Mouse (Mus musculus): ENCODE measurements around the gene Pax5.
"Not testable (repeated sequence)": the region's sequence is repeated elsewhere in the genome, so short reads cannot be mapped to it uniquely, and the experiment has no call there.

Gene Pax5

GRCm38 (mm10) chr4:44709740-44710700, at the start of gene Pax5:
TSS of gene Pax5 (minus strand) at chr4:44710487.
- DNase-seq (ENCODE audit: low spot score in 2 of 2) = no peak

DNA sequence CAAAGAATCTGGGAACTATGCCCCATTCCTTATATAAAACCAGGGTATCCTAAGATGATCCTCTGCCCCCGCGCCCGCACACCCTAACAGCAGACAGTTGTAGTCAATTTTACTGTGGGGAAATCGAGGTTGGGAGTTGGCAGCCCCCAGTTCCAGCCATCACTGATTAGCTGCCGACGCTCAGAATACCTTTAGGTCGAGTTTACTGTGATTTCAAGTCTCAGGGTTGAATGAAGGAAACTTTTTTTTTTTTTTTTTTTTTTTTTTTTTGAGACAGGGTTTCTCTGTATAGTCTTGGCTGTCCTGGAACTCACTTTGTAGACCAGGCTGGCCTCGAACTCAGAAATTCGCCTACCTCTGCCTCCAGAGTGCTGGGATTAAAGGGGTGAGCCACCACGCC, 46.8 kb upstream of the Pax5 start:
- not testable (repeated sequence) for DNase-seq (ENCODE audit: low spot score in 2 of 2)

- peak; percentile 82 to 91 for DNase-seq (ENCODE audit: low spot score in 2 of 2)
These were observed 46.1 kb upstream of the Pax5 start for GRCm38 (mm10) chr4:44756134-44756951.

DNA sequence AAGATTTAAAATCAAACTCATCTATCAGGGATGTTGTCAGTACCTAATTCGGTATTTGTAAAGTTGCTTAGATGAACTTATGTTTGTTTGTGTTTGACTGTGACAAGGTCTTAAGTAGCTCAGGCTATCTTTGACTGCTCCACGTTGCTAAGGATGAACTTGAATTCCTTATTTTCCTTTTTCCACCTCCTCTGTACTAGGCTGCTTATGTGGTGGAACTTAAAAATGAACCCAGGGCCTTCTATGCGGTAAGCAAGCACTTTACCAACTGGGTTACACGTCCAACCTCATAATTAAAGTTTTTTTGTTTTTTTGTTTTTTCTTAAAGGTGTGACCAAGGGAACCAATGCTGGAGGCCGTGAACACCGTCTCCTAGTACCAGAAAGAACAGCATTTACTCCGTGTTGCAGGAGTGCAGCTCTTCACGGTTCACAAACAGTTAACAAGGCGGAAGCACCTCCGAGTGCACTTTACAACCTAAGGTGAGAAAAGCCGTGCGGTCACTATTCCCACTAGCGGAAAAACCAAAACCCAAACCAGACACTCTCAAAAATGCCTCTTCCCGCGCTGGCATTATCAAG, 45.4 kb upstream of the Pax5 start, which contains the start of gene Zcchc7:
Zcchc7 (plus strand) TSS at position 325 of the 581 bp plus-strand sequence.
- no peak for DNase-seq (ENCODE audit: low spot score in 2 of 2)

DNA sequence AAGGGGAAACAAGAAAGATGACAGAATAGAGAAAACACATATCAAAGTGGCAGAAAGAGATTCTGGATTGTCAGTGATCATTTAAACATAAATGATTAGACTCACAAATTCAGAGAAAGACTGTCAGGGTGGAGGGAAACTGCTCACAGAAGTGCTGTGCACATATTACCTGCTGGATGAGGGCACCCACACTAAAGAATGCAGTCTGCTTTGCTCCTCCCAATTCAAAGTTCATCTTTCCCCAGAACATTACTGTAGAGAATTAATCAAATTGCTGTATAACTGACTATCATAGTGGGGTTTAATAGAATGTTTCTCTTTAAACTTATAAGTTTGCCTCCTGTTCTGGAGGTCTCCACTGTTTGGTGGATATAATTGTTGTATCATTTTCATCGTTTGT, 30.2 kb upstream of the Pax5 start:
- no peak for DNase-seq (ENCODE audit: low spot score in 2 of 2)

- no peak for DNase-seq (ENCODE audit: low spot score in 2 of 2)
These were observed 10.9 kb upstream of the Pax5 start for GRCm38 (mm10) chr4:44721237-44721636.

DNA sequence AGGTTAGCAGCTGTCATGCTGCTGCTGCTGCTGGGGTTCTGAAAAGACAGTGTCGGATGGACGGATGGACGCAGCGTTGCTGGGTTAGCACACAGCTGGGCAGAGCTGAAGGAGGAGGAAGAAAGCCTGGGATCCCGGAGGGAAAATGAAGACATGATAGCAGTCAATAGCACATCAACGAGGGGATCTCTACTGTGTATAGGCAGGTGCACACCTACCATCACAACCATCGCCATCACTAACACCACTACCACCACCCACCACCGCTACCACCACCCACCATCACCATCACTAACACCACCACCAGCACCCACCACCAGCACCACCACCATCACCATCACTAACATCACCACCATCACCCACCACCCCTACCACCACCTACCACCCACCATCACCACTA, 9.8 kb upstream of the Pax5 start:
- DNase-seq (ENCODE audit: low spot score in 2 of 2) = no peak

GRCm38 (mm10) chr4:44717676-44718075, 7.4 kb upstream of the Pax5 start:
- DNase-seq (ENCODE audit: low spot score in 2 of 2) = no peak

- DNase-seq (ENCODE audit: low spot score in 2 of 2) = no peak
These were observed 6.1 kb upstream of the Pax5 start for GRCm38 (mm10) chr4:44716391-44716790.

- DNase-seq (ENCODE audit: low spot score in 2 of 2) = no peak
These were observed 5.4 kb upstream of the Pax5 start for GRCm38 (mm10) chr4:44715621-44716160.

DNA sequence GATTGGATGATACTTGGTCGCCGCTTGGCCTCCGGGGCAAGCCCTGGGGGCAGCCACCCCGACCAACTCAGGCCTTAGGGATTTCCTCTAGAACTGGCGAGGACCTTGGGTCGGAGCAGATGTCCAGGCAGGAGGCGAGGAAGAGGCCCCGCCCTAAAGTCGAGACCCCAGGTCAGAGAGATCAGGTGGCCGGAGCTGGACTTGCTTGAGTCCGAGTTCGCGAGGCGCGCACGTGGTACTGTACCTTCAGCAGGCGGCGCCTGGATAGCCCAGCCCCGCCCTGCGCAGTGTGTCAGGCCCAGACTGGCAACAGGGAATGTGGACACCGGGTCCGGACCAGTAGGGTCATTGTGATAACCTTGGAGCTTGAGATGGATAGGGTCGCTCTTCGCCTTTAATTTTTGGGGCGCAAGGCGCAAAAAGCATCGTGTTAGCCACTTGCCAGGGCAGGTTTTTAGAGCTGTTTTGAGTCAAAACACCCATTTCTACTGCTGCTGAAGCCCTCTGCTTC, 3.9 kb upstream of the Pax5 start:
- DNase-seq (ENCODE audit: low spot score in 2 of 2) = no peak

GRCm38 (mm10) chr4:44713554-44714051, 3.3 kb upstream of the Pax5 start:
- no peak for DNase-seq (ENCODE audit: low spot score in 2 of 2)

- DNase-seq (ENCODE audit: low spot score in 2 of 2) = peak in 1 of 2 experiments; percentile 13
These were observed 2.7 kb upstream of the Pax5 start for GRCm38 (mm10) chr4:44712786-44713553.

GRCm38 (mm10) chr4:44712051-44712700, 1.9 kb upstream of the Pax5 start:
- DNase-seq (ENCODE audit: low spot score in 2 of 2) = peak in 1 of 2 experiments; percentile 7

- no peak for DNase-seq (ENCODE audit: low spot score in 2 of 2)
These were observed 1.0 kb upstream of the Pax5 start for GRCm38 (mm10) chr4:44711136-44711900.

DNA sequence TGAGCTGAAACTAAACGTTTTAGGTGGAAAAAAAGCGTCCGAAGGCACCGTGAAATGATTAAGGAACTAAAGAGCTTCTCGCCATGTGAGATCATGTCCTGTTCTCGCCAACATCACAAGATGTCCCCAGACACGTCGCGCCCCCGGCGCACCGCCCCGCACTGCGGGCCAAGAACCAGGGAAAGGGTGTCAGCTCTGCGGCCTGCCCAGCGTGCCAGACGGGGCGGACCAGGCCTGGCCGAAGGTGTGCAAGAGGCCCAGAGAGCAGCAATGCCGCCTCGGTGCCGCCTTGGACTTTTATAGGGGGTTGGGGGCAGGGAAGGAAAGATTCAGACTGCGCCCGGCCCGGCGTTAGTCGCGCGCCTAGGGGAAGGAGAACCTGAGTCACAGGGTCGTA, 412 bp upstream of the Pax5 start:
- peak in 1 of 2 experiments; percentile 3 for DNase-seq (ENCODE audit: low spot score in 2 of 2)

DNA sequence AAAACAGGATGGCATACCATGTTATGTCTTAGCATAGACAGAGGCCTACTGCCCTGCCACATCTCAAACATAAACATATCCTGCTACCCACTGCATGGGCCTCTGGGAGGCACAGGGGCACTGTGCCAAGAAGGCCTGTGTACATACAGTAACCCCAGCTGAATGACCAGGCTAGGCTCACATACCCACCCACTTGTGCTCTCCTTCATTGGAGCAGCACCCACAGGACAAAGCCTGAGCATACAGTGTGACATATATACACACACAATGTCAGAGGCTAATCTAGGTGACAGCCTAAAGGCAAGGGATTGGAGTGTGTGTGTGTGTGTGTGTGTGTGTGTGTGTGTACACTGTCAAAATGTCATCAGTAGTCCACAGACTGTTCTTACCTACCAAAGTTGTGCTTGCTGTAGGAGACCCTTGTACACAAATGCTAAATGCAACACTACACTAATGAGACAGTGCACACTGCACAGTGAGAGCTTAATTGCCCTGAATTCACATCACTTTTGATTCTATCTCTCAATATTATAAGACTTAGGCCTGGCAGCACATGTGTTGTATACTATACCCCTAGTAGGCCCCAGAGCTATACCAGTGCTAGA, 1.1 kb downstream of the Pax5 start:
- no peak for DNase-seq (ENCODE audit: low spot score in 2 of 2)

GRCm38 (mm10) chr4:44708311-44708710, 2.0 kb downstream of the Pax5 start:
- DNase-seq (ENCODE audit: low spot score in 2 of 2) = no peak

DNA sequence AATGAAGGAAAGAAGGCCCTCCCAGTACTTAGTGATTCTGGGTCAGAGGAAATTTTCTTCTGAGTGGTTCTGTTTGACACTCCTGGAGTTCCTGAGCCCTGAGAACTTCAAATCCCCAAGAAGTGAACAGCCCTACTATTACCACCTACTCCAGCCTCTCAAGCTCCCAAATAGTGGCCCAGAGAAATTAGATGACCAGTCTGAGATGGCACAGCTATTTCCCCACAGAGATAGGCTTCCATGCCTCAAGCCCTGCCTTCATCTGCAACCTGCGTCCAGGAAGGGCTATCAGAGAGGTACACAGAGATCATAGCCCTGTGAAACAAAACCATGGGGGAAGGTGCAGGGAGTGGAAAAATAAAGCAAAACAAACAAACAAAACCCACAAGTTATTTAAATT, 3.4 kb downstream of the Pax5 start:
- DNase-seq (ENCODE audit: low spot score in 2 of 2) = no peak
